21 mouse cellular contexts compared by ENCODE assay signal in genomic region chr15:30649964-30650363, GRCm38 (mm10).
DNase-seq lines count a peak whose midpoint lies in the region; ATAC-seq and TF ChIP-seq lines count a peak whose summit lies in the region.
"Had no signal": no experiment of that assay in that cellular context is flagged by ENCODE, and none has a peak within 500 bp of the region (broad histone marks: within the 10 kb centered on the region; RNA-seq: fewer than 3 reads in every experiment).

No protein-coding gene starts in this region.

- H3K4me2 ChIP-seq in embryonic facial prominence, embryonic 14.5 days (ENCODE audit: low read depth, low read length), result no peak overlapping the region
- H3K4me2 ChIP-seq in lung, embryonic 15.5 days, result peak overlapping the region; percentile 14; the same call in 1 of the 2 replicates
- H3K4me2 ChIP-seq in intestine, postnatal 0 days (replicated peaks; ENCODE audit: low read depth), result no peak overlapping the region
- H3K4me2 ChIP-seq: embryonic facial prominence, embryonic 15.5 days; hindbrain, embryonic 12.5 days; hindbrain, embryonic 15.5 days; intestine, embryonic 15.5 days had no signal

- no peaks in the 10 kb centered on the region for H3K9me3 ChIP-seq in embryonic facial prominence, embryonic 14.5 days (ENCODE audit: control insufficient read depth, low read length)
- H3K9me3 ChIP-seq in embryonic facial prominence, embryonic 10.5 days, result no peaks in the 10 kb centered on the region
- H3K9me3 ChIP-seq in lung, embryonic 15.5 days, result no peaks in the 10 kb centered on the region
- H3K9me3 ChIP-seq in intestine, postnatal 0 days (ENCODE audit: control insufficient read depth), result no peaks in the 10 kb centered on the region
- H3K9me3 ChIP-seq: embryonic facial prominence, embryonic 15.5 days; hindbrain, embryonic 12.5 days; hindbrain, embryonic 15.5 days; intestine, embryonic 15.5 days had no signal

- WGBS in embryonic facial prominence, embryonic 14.5 days, result 57% methylated on average over 6 of the region's 6 CpGs
- 68% methylated on average over 6 of the region's 6 CpGs for WGBS in embryonic facial prominence, embryonic 10.5 days
- 51% methylated on average over 6 of the region's 6 CpGs for WGBS in lung, embryonic 15.5 days
- WGBS in intestine, postnatal 0 days, result 68% methylated on average over 6 of the region's 6 CpGs

- H3K36me3 ChIP-seq in embryonic facial prominence, embryonic 14.5 days (ENCODE audit: control insufficient read depth, insufficient read depth, low read length), result no peaks in the 10 kb centered on the region
- no peaks in the 10 kb centered on the region for H3K36me3 ChIP-seq in embryonic facial prominence, embryonic 10.5 days (replicated peaks)
- no peaks in the 10 kb centered on the region for H3K36me3 ChIP-seq in lung, embryonic 15.5 days
- H3K36me3 ChIP-seq in intestine, postnatal 0 days (ENCODE audit: control insufficient read depth, insufficient read depth), result no peaks in the 10 kb centered on the region
- H3K36me3 ChIP-seq: embryonic facial prominence, embryonic 15.5 days; hindbrain, embryonic 12.5 days; hindbrain, embryonic 15.5 days; intestine, embryonic 15.5 days had no signal

- TF ChIP-seq CTCF in intestine, postnatal 0 days (IDR thresholded peaks at IDR 0.05; ENCODE audit: low read depth), result no peak

- 0 out of 2 replicates have a peak, but pooled peaks cover 6% of the 10 kb centered on the region for H3K4me1 ChIP-seq in embryonic facial prominence, embryonic 14.5 days (ENCODE audit: control insufficient read depth, insufficient read depth, low read length)
- H3K4me1 ChIP-seq in embryonic facial prominence, embryonic 10.5 days, result peaks cover 11% of the 10 kb centered on the region
- H3K4me1 ChIP-seq in lung, embryonic 15.5 days, result peaks cover 4% of the 10 kb centered on the region; the same call in 1 of the 2 replicates
- H3K4me1 ChIP-seq in intestine, postnatal 0 days (replicated peaks; ENCODE audit: control insufficient read depth, insufficient read depth, low read length), result no peaks in the 10 kb centered on the region

- peak; percentile 5 for DNase-seq in embryonic facial prominence, embryonic 14.5 days (ENCODE audit: low spot score)
- DNase-seq in embryonic facial prominence, embryonic 10.5 days (ENCODE audit: low spot score), result no peak
- DNase-seq in lung, postnatal 4 days, result no peak
- peak; percentile 85 for DNase-seq in Muller cell, postnatal 12 days (ENCODE audit: inconsistent ontology term)
- no peak for DNase-seq in adrenal gland, adult 8-10 months
- DNase-seq: adrenal gland, postnatal 14 days; cerebellum, adult 11 months; cerebellum, adult 2 months; cerebellum, adult 9-11 months; embryo, embryonic 11 days; gastrocnemius, postnatal 10 days; heart, adult 18-20 months had no signal

- no peak overlapping the region for H3K27ac ChIP-seq in embryonic facial prominence, embryonic 14.5 days (replicated peaks; ENCODE audit: low read depth, low read length)
- H3K27ac ChIP-seq in embryonic facial prominence, embryonic 10.5 days (replicated peaks), result no peak overlapping the region
- H3K27ac ChIP-seq in lung, embryonic 15.5 days, result no peak overlapping the region
- H3K27ac ChIP-seq in intestine, postnatal 0 days (ENCODE audit: low read depth, low read length), result no peak overlapping the region
- H3K27ac ChIP-seq: embryonic facial prominence, embryonic 15.5 days; hindbrain, embryonic 12.5 days; hindbrain, embryonic 15.5 days; intestine, embryonic 15.5 days had no signal

- H3K4me3 ChIP-seq in embryonic facial prominence, embryonic 14.5 days (ENCODE audit: low read depth, low read length), result no peak overlapping the region
- no peak overlapping the region for H3K4me3 ChIP-seq in embryonic facial prominence, embryonic 10.5 days
- no peak overlapping the region for H3K4me3 ChIP-seq in lung, embryonic 15.5 days
- no peak overlapping the region for H3K4me3 ChIP-seq in intestine, postnatal 0 days (ENCODE audit: low read depth, low read length)
- H3K4me3 ChIP-seq: embryonic facial prominence, embryonic 15.5 days; hindbrain, embryonic 12.5 days; hindbrain, embryonic 15.5 days; intestine, embryonic 15.5 days had no signal

- H3K27me3 ChIP-seq in embryonic facial prominence, embryonic 14.5 days (replicated peaks; ENCODE audit: control insufficient read depth, insufficient read depth, low read length), result peaks cover 33% of the 10 kb centered on the region
- peaks cover 40% of the 10 kb centered on the region for H3K27me3 ChIP-seq in embryonic facial prominence, embryonic 10.5 days (replicated peaks; ENCODE audit: low read depth, poor library complexity, severe bottlenecking)
- H3K27me3 ChIP-seq in lung, embryonic 15.5 days, result peaks cover 30% of the 10 kb centered on the region
- peaks cover 22% of the 10 kb centered on the region for H3K27me3 ChIP-seq in intestine, postnatal 0 days (replicated peaks; ENCODE audit: control insufficient read depth, insufficient read depth, low read length)
- H3K27me3 ChIP-seq: hindbrain, embryonic 15.5 days; Patski had no signal

- H3K9ac ChIP-seq in embryonic facial prominence, embryonic 14.5 days (ENCODE audit: low read depth, low read length), result no peak overlapping the region
- H3K9ac ChIP-seq in lung, embryonic 15.5 days, result no peak overlapping the region
- no peak overlapping the region for H3K9ac ChIP-seq in intestine, postnatal 0 days (ENCODE audit: low read depth, low read length)
- H3K9ac ChIP-seq: embryonic facial prominence, embryonic 15.5 days; hindbrain, embryonic 12.5 days; hindbrain, embryonic 15.5 days; intestine, embryonic 15.5 days had no signal

- no peak for ATAC-seq in embryonic facial prominence, embryonic 14.5 days (ENCODE audit: low read depth)
- ATAC-seq in lung, embryonic 15.5 days (ENCODE audit: borderline replicate concordance, extremely low read depth, low FRiP score, low TSS enrichment), result no peak
- ATAC-seq in megakaryocyte, adult 5-6 weeks (ENCODE audit: poor library complexity, severe bottlenecking), result peak; percentile 72
- ATAC-seq in intestine, postnatal 0 days, result no peak
- ATAC-seq: forebrain, embryonic 16.5 days; intestine, embryonic 15.5 days; Patski had no signal

Comparison
In these comparisons a context has a peak if more than half of its experiments do, and no peak if none do; other contexts are left out.
1. DNase-seq: peak in embryonic facial prominence, embryonic 14.5 days (single experiment) and Muller cell, postnatal 12 days (single experiment); none in embryonic facial prominence, embryonic 10.5 days (single experiment), lung, postnatal 4 days (0 of 2) and adrenal gland, adult 8-10 months (single experiment).